Mouse (Mus musculus) thymus, postnatal 25 days (tissue): ENCODE results near the gene Trim25.
"Not testable (repeated sequence)": the region's sequence is repeated elsewhere in the genome, so short reads cannot be mapped to it uniquely, and the experiment has no call there.

Experiments used
- DNase-seq: peaks from one replicate; pipeline ENCODE4 v3.0.0; 2022

Gene Trim25

GRCm38 (mm10) chr11:89025603-89026002, 26.4 kb downstream of the Trim25 start:
- no peak for DNase-seq

DNA sequence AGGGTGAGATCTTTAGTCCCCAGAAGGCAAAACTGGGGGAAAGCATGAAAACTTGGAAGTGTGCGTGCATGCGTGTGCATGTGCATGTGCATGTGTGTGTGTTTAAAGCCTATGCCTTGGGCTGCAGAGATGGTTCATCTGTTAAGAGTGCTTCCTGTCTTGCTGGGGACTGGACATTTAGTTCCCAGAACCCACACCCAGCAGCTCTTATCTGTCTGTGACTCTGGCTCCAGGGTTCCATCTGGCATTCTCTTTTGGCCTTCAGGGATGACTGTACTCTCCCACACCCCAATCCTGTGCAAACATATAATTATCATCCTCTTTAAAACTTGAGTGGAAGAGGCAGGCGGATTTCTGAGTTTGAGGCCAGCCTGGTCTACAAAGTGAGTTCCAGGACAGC, 26.9 kb downstream of the Trim25 start:
- no peak for DNase-seq

- peak; percentile 34 for DNase-seq
These were observed 28.8 kb downstream of the Trim25 start for GRCm38 (mm10) chr11:89027955-89028361.

DNA sequence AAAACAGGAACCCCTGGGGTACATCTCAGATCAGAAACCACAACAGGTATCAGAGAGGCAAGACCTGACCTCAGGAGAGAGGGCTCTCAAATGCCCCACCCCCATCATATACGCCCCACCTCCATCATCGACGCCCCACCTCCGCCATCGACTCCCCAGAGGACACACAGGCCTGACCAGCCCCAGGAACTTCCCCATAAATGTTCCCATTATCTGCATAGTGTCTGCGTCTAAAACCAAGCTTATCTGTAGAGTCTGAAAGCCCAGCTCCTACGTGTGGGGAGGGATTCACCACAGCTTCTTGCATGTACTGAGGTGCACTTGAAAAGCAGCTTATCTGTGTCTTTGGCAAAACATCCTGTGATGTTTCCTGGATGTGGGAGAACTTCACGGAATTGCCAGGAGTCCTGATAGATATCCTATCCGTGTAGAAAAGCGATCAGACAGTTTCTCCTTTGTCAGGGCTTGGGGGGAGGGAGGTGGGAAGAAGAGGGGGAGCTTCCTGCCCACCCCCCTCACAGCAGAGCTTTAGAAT, 29.8 kb downstream of the Trim25 start:
- DNase-seq: no peak

GRCm38 (mm10) chr11:89030552-89030951, 31.4 kb downstream of the Trim25 start:
- DNase-seq: no peak

DNA sequence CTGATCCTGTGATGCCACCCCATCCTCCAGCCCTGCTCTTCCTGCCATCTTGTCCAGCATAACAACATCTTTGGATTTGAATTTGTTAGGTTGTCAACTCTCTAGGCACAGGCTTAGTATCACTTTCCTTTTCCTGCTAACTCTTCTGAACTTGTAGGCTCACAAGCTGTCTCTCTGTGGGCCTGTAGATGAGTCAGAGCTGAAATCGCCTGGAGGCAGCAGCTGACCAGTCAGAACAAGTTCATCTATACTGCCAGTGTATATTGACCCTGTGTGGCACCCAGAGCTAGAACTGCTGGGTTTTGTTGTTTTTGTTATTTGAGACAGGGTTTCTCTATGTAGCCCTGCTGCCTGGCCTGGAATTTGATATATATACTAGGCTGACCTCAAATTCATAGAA, 32.0 kb downstream of the Trim25 start:
- DNase-seq: no peak

GRCm38 (mm10) chr11:89034592-89034991, 35.4 kb downstream of the Trim25 start:
- DNase-seq: no peak

DNA sequence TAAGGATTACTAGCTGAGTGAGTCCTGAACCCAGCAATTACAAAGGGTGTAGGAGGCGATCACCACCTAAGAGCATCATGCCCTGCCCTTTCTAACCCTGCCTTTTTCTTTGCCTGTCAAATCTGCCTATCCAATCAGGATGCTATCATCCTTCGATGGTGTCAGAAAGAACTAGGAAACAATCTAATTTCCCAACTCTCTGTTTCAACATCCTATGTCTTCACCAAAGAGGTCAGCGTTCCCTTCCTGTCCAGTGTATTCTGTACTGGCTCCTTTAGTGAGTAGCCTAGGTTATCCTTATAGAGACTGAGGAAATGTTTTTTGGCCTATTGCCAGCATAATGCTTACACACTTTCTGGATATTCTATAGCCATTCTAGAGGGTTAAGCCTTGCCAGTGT, 36.4 kb downstream of the Trim25 start:
- no peak for DNase-seq

DNA sequence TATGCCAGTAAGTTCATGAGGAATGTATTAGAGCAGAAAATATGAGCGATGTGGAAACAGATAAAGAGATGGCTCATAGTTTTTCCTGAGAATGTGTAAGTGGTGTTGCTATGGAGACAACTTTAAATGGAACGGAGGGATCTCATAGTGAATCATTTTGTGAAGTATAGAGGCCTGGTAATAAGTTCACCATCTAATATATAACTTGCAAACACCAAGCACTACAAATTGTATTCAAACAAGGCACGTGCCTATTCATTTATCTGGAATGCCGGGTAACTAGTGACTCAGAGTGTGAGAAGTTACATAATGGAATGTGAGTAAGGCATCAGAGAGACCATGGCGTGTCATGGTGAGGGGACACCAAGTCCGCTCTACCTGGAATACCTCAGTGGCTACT, 39.3 kb downstream of the Trim25 start:
- no peak for DNase-seq

DNA sequence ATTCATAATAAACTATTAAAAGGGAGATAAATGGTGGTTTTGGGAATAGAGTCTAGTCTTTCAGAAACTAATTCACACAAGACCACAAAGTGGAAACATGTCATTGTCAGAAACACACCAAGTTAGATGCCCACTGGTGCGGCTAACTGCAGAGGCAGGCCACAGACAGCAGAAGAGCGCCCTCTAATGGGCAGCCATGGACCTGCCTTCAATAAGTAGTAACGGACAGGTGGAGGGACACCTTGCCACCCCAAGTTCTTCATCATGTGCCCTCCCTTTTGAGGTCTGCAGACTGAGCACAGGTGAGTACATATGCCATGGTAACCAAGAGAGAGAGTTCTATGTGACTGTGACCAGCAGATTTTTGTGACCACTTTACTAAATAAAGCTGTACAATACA, 40.1 kb downstream of the Trim25 start:
- DNase-seq: peak; percentile 59

- DNase-seq: not testable (repeated sequence)
These were observed 41.9 kb downstream of the Trim25 start for GRCm38 (mm10) chr11:89041073-89041472.

DNA sequence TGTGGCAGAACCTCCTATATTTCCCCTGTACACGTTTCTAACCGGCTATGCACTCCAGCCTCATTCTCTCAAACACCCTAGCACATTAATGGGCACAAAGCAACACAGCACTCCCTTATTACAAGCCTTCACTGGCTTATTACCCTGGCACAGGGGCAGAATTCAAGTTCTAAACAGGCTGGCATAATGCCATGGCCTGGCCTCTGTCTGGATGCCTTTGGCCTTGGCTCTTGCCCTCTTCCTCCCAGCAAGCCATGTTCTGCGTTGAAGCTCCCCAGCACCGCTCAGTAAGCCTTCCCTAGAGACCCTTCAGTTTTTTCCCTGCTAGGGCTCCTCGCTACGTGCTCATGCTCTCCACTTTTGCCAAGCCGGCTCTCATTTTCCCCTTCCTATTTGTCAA, 43.9 kb downstream of the Trim25 start:
- no peak for DNase-seq

DNA sequence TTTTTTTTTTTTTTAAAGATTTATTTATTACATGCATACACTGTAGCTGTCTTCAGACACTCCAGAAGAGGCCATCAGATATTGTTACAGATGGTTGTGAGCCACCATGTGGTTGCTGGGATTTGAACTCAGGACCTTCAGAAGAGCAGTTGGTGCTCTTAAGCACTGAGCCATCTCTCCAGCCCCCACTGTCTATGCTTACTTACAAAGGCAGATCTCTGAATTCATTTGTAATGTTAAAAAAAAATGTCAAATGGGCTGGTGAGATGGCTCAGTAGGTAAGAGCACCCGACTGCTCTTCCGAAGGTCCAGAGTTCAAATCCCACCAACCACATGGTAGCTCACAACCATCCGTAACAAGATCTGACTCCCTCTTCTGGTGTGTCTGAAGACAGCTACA, 46.3 kb downstream of the Trim25 start:
- not testable (repeated sequence) for DNase-seq

DNA sequence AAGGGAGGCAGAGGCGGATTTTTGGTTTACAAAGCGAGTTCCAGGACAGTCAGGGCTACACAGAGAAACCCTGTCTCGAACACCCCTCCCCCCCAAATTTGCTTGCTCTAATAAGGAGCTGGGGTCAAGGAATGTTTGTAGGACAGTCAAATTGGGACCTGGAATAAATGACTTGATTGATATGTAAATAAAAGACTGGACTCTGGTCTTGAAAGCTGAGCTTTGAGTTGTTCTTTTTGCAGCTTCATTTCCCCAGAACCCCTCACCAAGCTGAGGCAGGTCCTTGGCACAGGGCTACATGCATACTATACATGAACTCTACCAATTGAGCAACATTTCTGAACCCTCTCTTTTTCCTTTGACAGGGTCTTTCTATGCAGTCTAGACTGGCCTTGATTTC, 46.8 kb downstream of the Trim25 start:
- no peak for DNase-seq

DNA sequence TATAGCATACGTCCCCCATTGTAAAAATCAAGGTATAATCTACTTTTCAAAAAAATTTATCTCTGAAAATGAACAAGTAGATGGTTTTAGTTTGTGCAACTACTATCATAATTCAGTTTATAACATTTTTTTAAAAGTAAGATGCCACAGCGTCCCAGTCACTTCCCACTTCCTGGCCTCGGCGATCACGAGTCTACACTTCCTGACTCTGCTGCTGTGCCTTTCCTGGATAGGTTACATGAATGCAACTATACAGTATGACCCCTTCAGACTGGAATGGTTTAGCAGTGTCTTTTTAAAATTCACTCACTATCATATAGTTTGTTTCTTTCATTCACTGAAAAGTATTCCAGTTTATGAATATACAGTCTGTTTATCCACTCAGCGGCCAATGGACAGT, 52.6 kb downstream of the Trim25 start:
- DNase-seq: no peak

DNA sequence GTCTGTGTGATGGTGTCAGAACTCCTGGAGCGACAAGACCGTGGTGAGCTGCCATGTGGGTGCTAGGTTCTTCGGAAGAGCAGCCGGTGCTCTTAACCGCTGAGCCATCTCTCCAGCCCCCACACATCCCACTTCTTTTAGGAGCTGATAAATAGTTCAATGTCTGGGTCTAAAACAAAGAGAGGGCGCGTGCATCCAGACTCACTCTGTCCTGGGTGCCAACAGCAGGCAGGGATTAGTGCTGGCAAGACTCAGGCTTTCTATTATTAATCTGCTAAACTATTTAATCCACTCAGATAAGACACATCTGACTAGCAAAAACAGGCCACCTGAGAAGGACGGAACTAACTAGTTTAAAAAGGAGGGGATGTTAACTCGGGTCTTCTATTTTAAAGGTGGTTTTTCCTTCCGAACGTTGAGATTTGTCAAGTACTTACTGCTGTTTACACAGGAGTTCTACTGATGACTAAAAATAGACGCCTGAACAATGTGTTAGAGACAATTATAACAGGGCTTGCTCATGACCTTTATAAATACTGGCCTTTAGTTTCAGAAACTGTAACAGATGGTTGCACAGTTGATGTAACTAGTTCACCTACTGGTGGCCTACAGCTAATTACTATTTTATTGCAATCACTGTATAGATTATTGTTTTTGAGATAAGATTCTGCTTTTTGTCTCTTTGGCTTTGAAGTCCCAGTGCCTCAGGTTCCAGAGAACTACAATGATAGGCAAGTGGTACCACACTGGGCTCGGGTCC, 56.9 kb downstream of the Trim25 start:
- no peak for DNase-seq

GRCm38 (mm10) chr11:89058515-89059270, 59.5 kb downstream of the Trim25 start:
- DNase-seq: peak; percentile 73

- DNase-seq: peak; percentile 76
These were observed 60.8 kb downstream of the Trim25 start for GRCm38 (mm10) chr11:89059919-89060422.

DNA sequence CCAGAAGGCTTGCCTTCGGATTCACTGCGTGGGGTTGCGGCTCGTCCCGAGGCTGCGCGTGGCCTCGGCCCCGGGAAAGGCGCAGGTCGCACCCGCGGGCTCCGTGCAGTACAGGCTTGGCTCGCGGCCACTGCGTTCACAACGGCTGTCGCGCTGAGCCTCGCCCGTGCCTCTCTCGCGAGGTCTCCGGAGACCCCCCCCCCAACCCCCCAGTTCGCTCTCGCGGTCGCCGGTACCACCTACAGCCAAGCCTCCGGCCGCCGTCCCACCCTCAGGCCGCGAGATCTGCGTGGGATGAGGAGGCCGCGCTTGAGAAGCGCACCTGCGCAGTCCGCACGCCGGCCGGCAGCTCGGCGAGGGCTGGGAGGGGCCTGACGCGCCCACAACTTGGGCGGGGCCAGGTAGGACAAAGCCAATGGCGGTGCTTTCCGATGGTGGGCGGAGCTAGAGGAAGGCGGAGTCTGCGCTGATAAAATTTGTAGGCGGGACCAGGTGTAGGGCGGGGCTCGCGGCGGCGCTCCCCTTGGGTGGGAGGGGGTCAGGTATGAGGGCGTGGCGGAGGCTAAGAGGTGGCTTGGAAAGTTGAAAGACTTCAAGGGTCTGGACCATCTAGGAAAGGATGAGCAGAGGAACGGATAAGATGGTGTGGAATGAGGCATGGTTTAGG, 61.4 kb downstream of the Trim25 start:
- peak; percentile 97 for DNase-seq

GRCm38 (mm10) chr11:89061362-89061761, 62.2 kb downstream of the Trim25 start:
- DNase-seq: no peak

DNA sequence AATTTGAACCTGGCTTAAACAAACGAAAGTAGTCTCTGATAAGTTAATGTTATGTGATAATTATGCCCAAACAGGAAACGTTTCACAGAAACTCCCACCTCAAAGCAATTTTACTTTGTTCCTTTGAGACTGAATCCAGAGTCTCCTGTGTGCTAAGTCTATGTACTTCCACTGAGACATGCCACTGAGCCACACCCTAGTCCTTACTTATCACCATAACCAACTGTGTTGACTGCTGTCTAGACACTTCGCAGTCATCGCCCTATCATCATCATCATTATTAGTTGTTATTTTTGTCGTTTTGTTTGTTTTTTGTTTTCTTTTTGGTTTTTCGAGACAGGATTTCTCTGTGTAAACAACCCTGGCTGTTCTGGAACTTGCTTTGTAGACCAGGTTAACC, 65.1 kb downstream of the Trim25 start:
- no peak for DNase-seq

GRCm38 (mm10) chr11:89065297-89065696, 66.1 kb downstream of the Trim25 start:
- peak; percentile 79 for DNase-seq

- DNase-seq: peak; percentile 77
These were observed 67.0 kb downstream of the Trim25 start for GRCm38 (mm10) chr11:89066126-89066525.
